Mouse (Mus musculus) forebrain, embryonic 10.5 days (tissue): ENCODE data around the gene Wnk2. TPM values are rescaled to one million over a fixed set of nuclear protein-coding genes. Genes with fewer than 3 reads are reported as not detected.

Experiments used
- DNase-seq: peaks from one replicate; pipeline ENCODE4 v3.0.0-alpha.2; 2017; ENCODE audit warnings: low spot score; ENCODE audit errors: extremely low spot score
- H3K27ac ChIP-seq: fragments of 300-500 bp; sonication (generic); 2 replicates; pipeline ENCODE4 v1.5.1; 2016; ENCODE audit warnings: mild to moderate bottlenecking
- H3K27me3 ChIP-seq: fragments of 300-500 bp; sonication (generic); 2 replicates; pipeline ENCODE4 v1.6.1; 2016; ENCODE audit warnings: mild to moderate bottlenecking; ENCODE audit not compliant: poor library complexity, severe bottlenecking
- H3K36me3 ChIP-seq: fragments of 300-500 bp; sonication (generic); replicated peaks from 2 replicates; pipeline ENCODE4 v1.6.1; 2016; ENCODE audit warnings: mild to moderate bottlenecking, moderate library complexity
- H3K4me1 ChIP-seq: fragments of 300-500 bp; sonication (generic); 2 replicates; pipeline ENCODE4 v1.6.1; 2016
- H3K4me3 ChIP-seq: fragments of 300-500 bp; sonication (generic); 2 replicates; pipeline ENCODE4 v1.5.1; 2016; ENCODE audit warnings: mild to moderate bottlenecking, moderate library complexity
- H3K9me3 ChIP-seq: fragments of 300-500 bp; sonication (generic); 2 replicates; pipeline ENCODE4 v1.6.1; 2016; ENCODE audit warnings: mild to moderate bottlenecking, moderate library complexity
- WGBS: fragments of 180-500 bp; shearing (Covaris S2); methylation state at CpG from one replicate; pipeline ENCODE4 v1.1.7; 2016; 5-methylcytosine and 5-hydroxymethylcytosine counted together
- polyA plus RNA-seq: library from polyadenylated mRNA; unstranded; fragments of >200 nt; fragmentation: Nextera tagmentation; extraction: Ambion mirVana; gene quantifications from 2 replicates; pipeline ENCODE4 v1.2.1, GENCODE M21; 2016

Gene Wnk2
- polyA plus RNA-seq: 4.2 and 4.5 TPM in 2 replicates

DNA sequence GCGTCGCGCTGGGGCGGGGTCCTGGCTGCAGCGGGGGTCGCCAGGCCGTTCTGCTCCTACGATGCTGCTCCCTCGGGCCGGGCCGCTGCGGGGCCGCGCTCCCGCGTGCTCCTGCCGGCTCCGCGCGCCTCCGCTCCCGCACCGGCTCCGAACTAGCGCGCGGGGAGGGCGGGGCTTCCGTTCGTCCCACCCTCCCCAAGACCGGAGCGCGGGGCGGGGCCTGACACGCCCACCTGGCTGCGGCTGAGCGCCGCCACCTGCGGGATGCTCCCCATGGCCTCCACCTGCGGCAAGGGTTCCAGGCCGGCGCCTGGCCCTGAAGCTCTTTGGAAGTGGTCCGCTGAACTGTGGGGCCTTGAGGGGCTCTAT is at the start of gene Wnk2:
Gene Wnk2, minus strand, starts transcription at position 157 of the 369 bp plus-strand sequence.
- H3K4me3 ChIP-seq: peak within 1 kb of the TSS; percentile 88
- H3K27me3 ChIP-seq: peaks cover 79% of the 10 kb centered on the region
- DNase-seq: peak; percentile 62
- H3K4me1 ChIP-seq: peaks cover 49% of the 10 kb centered on the region
- H3K9me3 ChIP-seq: no peaks in the 10 kb centered on the region
- peak within 1 kb of the TSS; percentile 85 for H3K27ac ChIP-seq
- peaks cover 4% of the 10 kb centered on the region; the same call in 1 of the 2 replicates for H3K36me3 ChIP-seq
- under 1% methylated on average over 37 of the region's 43 CpGs for WGBS

DNA sequence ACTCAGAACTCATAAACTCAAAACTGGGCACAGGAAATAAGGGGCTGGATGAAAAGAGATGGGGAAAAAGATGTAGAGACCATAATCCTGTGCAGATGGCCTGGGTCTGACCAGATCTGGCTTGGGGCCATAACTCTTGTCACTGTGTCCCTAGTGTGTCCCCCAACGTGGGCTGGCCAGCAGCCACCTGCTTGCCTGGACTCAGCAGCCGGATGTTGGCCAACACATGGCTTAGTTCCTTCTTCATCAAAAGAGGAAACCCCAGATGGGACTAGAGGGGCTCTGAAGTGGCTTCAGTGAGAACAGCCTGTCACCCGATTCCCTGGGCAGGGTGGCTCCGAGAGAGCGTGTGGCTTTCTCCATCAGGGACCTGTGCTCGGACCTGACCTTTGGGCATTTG is 49.0 kb upstream of the Wnk2 start:
- no peak for DNase-seq
- H3K36me3 ChIP-seq: peaks cover 4% of the 10 kb centered on the region; the same call in 1 of the 2 replicates
- no peak overlapping the region for H3K4me3 ChIP-seq
- 91% methylated on average over 6 of the region's 6 CpGs for WGBS
- no peaks in the 10 kb centered on the region for H3K27me3 ChIP-seq
- no peaks in the 10 kb centered on the region for H3K9me3 ChIP-seq
- peaks cover 8% of the 10 kb centered on the region for H3K4me1 ChIP-seq
- H3K27ac ChIP-seq: no peak overlapping the region

DNA sequence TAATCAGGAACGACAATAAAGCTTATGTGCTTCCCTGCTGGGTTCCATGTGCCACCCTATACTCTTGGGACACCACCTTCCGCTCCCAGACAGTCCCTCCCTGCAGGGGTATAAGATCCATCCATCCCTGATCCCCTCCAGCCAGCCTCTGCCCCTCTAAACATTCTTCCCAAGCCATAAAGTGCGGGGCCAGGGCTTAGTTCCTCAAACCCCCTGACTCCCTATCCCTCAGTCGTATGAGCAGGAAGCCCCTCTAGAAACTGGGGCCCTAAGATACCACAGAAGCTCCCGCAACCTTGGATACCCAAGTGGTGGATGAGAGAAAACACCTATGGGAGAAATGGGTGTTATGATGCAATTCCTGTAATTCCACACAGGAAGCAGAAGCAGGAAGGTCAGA is 48.4 kb upstream of the Wnk2 start:
- no peaks in the 10 kb centered on the region for H3K9me3 ChIP-seq
- H3K4me3 ChIP-seq: no peak overlapping the region
- H3K36me3 ChIP-seq: peaks cover 4% of the 10 kb centered on the region; the same call in 1 of the 2 replicates
- no peak overlapping the region for H3K27ac ChIP-seq
- 86% methylated on average over 5 of the region's 5 CpGs for WGBS
- H3K4me1 ChIP-seq: peaks cover 13% of the 10 kb centered on the region
- no peaks in the 10 kb centered on the region for H3K27me3 ChIP-seq
- no peak for DNase-seq

DNA sequence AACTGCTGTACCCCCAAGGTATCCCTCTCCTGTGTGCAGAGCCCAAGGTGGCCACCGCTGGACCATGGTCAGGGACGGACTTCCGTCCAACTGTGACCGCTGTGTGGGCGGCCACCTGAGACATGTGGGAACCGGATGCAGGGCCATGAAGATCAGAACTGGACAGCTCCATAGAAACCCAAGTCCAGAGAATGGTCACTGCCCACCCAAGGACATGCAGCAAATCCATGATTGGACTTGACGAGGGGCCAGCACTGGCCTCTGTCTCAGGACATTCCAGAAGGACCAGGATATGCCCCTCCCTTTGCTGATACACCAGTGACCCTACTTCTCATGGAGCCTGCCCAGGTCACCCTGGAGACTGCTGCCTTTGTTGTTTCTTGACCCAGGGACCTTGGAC is 47.8 kb upstream of the Wnk2 start:
- DNase-seq: no peak
- 95% methylated on average over 7 of the region's 7 CpGs for WGBS
- Histone ChIP-seq H3K27me3 (no peaks in the 10 kb centered on the region), H3K4me3 (no peak overlapping the region), H3K36me3 (peaks cover 4% of the 10 kb centered on the region; the same call in 1 of the 2 replicates), H3K9me3 (no peaks in the 10 kb centered on the region), H3K27ac (no peak overlapping the region), H3K4me1 (peaks cover 19% of the 10 kb centered on the region)

DNA sequence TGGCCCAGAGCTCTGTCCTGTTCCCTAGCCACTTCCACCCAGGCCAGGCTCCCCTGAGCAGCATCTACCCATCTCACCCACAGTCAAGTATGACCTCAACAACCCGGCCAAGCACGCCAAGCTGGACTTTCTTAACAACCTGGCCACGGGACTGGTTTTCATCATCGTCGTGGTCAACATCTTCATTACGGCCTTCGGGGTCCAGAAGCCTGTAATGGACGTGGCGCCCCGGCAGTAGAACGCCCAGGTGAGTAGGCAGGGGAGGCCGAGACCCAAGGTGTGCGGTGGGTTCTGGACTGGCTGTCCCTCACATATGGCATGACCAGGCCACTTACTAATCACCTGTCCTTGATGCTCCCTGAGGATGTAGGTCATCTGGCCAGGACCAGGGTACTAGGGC is 47.0 kb upstream of the Wnk2 start:
- Histone ChIP-seq H3K27me3 (peaks cover 5% of the 10 kb centered on the region; the same call in 1 of the 2 replicates), H3K27ac (no peak overlapping the region), H3K4me3 (no peak overlapping the region), H3K4me1 (peaks cover 27% of the 10 kb centered on the region), H3K9me3 (no peaks in the 10 kb centered on the region), H3K36me3 (peaks cover 4% of the 10 kb centered on the region; the same call in 1 of the 2 replicates)
- 95% methylated on average over 13 of the region's 13 CpGs for WGBS
- DNase-seq: no peak

- WGBS: 97% methylated on average over 17 of the region's 17 CpGs
- H3K27ac ChIP-seq: no peak overlapping the region
- no peaks in the 10 kb centered on the region for H3K9me3 ChIP-seq
- no peak overlapping the region for H3K4me3 ChIP-seq
- H3K36me3 ChIP-seq: peaks cover 4% of the 10 kb centered on the region; the same call in 1 of the 2 replicates
- DNase-seq: no peak
- peaks cover 39% of the 10 kb centered on the region for H3K4me1 ChIP-seq
- H3K27me3 ChIP-seq: peaks cover 16% of the 10 kb centered on the region
These were observed 45.8 kb upstream of the Wnk2 start for GRCm38 (mm10) chr13:49193650-49194049.

- peaks cover 4% of the 10 kb centered on the region; the same call in 1 of the 2 replicates for H3K36me3 ChIP-seq
- H3K27ac ChIP-seq: 0 out of 2 replicates have a peak overlapping the region, but pooled peaks have one; percentile 44
- DNase-seq: no peak
- H3K27me3 ChIP-seq: peaks cover 29% of the 10 kb centered on the region
- 80% methylated on average over 16 of the region's 16 CpGs for WGBS
- no peaks in the 10 kb centered on the region for H3K9me3 ChIP-seq
- H3K4me3 ChIP-seq: no peak overlapping the region
- H3K4me1 ChIP-seq: peaks cover 52% of the 10 kb centered on the region
These were observed 44.5 kb upstream of the Wnk2 start for GRCm38 (mm10) chr13:49192156-49192855.

DNA sequence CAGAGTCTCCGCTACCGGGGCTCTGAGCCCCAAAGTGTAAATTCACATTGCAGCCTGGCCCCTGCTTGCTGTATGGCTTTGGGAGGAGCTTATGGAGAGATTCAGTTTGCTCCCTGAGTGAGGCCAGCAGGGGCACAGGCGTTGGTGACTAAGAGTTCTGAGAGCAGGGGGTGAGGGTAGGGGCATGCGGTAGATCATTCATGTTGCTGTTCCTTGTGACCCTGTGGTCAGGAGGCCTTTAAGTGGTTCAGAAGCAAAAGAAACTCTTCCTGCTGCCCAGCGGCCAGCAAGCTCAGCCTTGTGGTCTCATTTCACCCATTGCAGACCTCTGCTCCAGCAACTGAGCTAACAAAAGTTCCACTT is 43.8 kb upstream of the Wnk2 start:
- no peak for DNase-seq
- peak overlapping the region; percentile 12 for H3K27ac ChIP-seq
- peaks cover 31% of the 10 kb centered on the region for H3K27me3 ChIP-seq
- no peaks in the 10 kb centered on the region for H3K9me3 ChIP-seq
- peaks cover 4% of the 10 kb centered on the region; the same call in 1 of the 2 replicates for H3K36me3 ChIP-seq
- H3K4me3 ChIP-seq: no peak overlapping the region
- 71% methylated on average over 5 of the region's 5 CpGs for WGBS
- H3K4me1 ChIP-seq: peaks cover 59% of the 10 kb centered on the region

DNA sequence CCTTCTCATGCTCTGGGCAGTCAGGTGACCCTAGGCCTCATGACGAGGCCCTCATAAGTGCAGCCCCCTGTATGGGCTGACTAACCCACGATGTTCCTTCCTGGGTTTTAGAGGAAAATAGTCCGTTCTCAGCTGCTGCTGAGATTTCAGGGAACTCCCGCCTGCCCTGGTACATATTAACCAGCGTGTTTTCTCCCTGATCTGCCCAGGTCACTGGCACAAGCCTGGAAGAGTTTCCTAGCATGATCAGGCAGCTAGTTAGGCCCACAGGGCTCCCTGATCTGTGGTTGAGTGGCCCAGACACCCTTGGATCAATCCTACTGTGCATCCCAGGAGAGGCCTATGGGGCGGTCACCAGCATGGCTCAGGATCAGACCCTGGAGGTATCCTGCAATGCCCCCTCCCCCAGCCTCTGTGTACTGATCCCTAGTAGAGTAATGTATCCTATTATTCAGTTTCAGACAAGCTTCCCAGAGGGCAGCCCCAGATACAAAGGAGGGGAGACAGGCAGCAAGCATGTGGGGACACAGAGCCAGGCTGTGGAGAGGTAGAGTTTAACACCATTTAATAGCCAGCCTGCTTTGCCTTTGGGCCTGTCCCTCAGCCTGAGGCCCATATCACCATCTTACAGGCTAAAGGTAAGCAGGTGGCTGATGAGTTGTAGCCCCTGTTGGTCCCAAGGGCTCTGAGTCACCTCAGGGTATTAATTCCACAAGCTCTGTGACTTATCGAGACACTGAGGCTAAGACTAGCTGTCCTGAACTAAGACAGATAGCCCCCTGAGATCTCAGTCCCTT is 43.3 kb upstream of the Wnk2 start:
- 88% methylated on average over 7 of the region's 7 CpGs for WGBS
- Histone ChIP-seq H3K27me3 (peaks cover 36% of the 10 kb centered on the region), H3K4me3 (no peak overlapping the region), H3K4me1 (peaks cover 61% of the 10 kb centered on the region), H3K9me3 (no peaks in the 10 kb centered on the region), H3K36me3 (peaks cover 4% of the 10 kb centered on the region; the same call in 1 of the 2 replicates), H3K27ac (peak overlapping the region; percentile 12)
- no peak for DNase-seq

- Histone ChIP-seq H3K27me3 (peaks cover 37% of the 10 kb centered on the region), H3K4me1 (peaks cover 61% of the 10 kb centered on the region), H3K4me3 (no peak overlapping the region), H3K27ac (no peak overlapping the region), H3K36me3 (peaks cover 4% of the 10 kb centered on the region; the same call in 1 of the 2 replicates), H3K9me3 (no peaks in the 10 kb centered on the region)
- no peak for DNase-seq
- WGBS: 77% methylated on average over 12 of the region's 12 CpGs
These were observed 42.4 kb upstream of the Wnk2 start for GRCm38 (mm10) chr13:49189970-49190870.

GRCm38 (mm10) chr13:49188966-49189360 is 41.1 kb upstream of the Wnk2 start:
- Histone ChIP-seq H3K9me3 (no peaks in the 10 kb centered on the region), H3K36me3 (no peaks in the 10 kb centered on the region), H3K27ac (no peak overlapping the region), H3K27me3 (peaks cover 37% of the 10 kb centered on the region), H3K4me3 (no peak overlapping the region), H3K4me1 (peaks cover 61% of the 10 kb centered on the region)
- DNase-seq: no peak
- WGBS: 59% methylated on average over 2 of the region's 2 CpGs

GRCm38 (mm10) chr13:49188219-49188965 is 40.6 kb upstream of the Wnk2 start:
- WGBS: 27% methylated on average over 15 of the region's 15 CpGs

More at GRCm38 (mm10) chr13:49188219-49188965, 40.6 kb upstream of the Wnk2 start:
- Histone ChIP-seq H3K27me3 (peaks cover 37% of the 10 kb centered on the region), H3K4me1 (peaks cover 61% of the 10 kb centered on the region), H3K36me3 (no peaks in the 10 kb centered on the region), H3K4me3 (peak overlapping the region; percentile 89), H3K27ac (no peak overlapping the region), H3K9me3 (no peaks in the 10 kb centered on the region)
- no peak for DNase-seq
